Mouse (Mus musculus): ENCODE measurements around the gene Ugt1a1. TPM values are rescaled to one million over a fixed set of nuclear protein-coding genes. Genes with fewer than 3 reads are reported as not detected.

Ugt1a1 gene
- polyA plus RNA-seq, 1 experiment from 2014 or later: not detected

- H3K4me1 ChIP-seq (ENCODE audit: control insufficient read depth, insufficient read depth, low read length): no peaks in the 10 kb centered on the region
- WGBS: 85% methylated on average over 5 of the region's 5 CpGs
Measured at GRCm38 (mm10) chr1:88250023-88250422, 38.3 kb downstream of the Ugt1a1 start.

DNA sequence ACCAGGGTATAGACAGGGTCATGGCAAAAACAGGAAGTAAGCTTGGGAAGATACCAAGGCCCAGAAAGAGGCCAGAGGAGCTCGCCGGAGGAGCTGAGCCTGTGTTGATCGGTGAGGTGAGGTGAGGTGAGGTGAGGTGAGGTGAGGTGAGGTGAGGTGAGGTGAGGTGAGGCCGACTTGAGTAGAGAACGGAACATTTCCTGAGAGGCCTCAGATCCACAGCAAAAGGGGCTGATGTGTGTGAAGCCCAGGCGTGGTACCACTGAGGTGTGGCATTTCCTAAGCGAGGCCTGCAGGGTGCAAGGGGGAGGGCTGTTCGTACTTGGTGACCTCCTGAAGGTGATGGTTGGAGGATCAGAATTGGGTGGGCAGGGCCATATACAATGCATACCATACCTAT, 41.3 kb downstream of the Ugt1a1 start:
- Histone ChIP-seq H3K27me3 (ENCODE audit: control insufficient read depth, insufficient read depth, low read depth, low read length) (no peaks in the 10 kb centered on the region), H3K9ac (ENCODE audit: low read depth, low read length) (no peak overlapping the region), H3K4me1 (ENCODE audit: control insufficient read depth, insufficient read depth, low read length) (no peaks in the 10 kb centered on the region), H3K27ac (ENCODE audit: low read length) (no peak overlapping the region), H3K4me2 (ENCODE audit: low read length) (no peak overlapping the region), H3K36me3 (ENCODE audit: control insufficient read depth, insufficient read depth, low read length) (no peaks in the 10 kb centered on the region), H3K4me3 (ENCODE audit: low read depth, low read length) (no peak overlapping the region), H3K9me3 (replicated peaks; ENCODE audit: control insufficient read depth, low read length, poor library complexity, severe bottlenecking) (peaks cover 80% of the 10 kb centered on the region)
- WGBS: 74% methylated on average over 8 of the region's 8 CpGs
- no peak for ATAC-seq

More at GRCm38 (mm10) chr1:88250023-88250422, 38.3 kb downstream of the Ugt1a1 start:
- H3K9me3 ChIP-seq (replicated peaks; ENCODE audit: control insufficient read depth, low read length, poor library complexity, severe bottlenecking): peaks cover 85% of the 10 kb centered on the region
- ATAC-seq: no peak
- H3K9ac ChIP-seq (ENCODE audit: low read depth, low read length): no peak overlapping the region
- H3K27me3 ChIP-seq (ENCODE audit: control insufficient read depth, insufficient read depth, low read depth, low read length): no peaks in the 10 kb centered on the region
- H3K4me3 ChIP-seq (ENCODE audit: low read depth, low read length): no peak overlapping the region
- no peak overlapping the region for H3K4me2 ChIP-seq (ENCODE audit: low read length)
- no peaks in the 10 kb centered on the region for H3K36me3 ChIP-seq (ENCODE audit: control insufficient read depth, insufficient read depth, low read length)
- H3K27ac ChIP-seq (ENCODE audit: low read length): no peak overlapping the region

DNA sequence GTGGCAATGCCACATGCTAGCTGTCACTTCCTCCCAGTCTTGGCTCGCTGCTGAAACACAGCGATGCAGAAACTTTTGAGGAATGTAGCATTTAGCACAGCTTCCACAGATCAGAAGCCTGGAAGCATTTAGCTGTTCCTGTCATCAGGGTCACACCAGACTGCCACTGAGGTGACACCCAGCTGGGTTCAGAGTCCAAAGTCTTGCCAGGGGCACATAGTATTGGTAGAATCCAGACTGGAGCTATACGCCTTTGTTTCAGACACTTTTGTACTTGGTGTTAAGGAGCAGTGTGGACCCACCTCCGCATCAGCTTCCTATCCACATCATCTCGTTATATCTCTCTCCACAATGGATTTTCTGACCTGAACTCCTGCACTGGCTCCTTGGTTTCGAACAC, 41.8 kb downstream of the Ugt1a1 start:
- Histone ChIP-seq H3K27ac (ENCODE audit: low read length) (no peak overlapping the region), H3K4me1 (ENCODE audit: control insufficient read depth, insufficient read depth, low read length) (no peaks in the 10 kb centered on the region), H3K27me3 (ENCODE audit: control insufficient read depth, insufficient read depth, low read depth, low read length) (no peaks in the 10 kb centered on the region), H3K9ac (ENCODE audit: low read depth, low read length) (no peak overlapping the region), H3K9me3 (replicated peaks; ENCODE audit: control insufficient read depth, low read length, poor library complexity, severe bottlenecking) (peaks cover 76% of the 10 kb centered on the region), H3K36me3 (ENCODE audit: control insufficient read depth, insufficient read depth, low read length) (no peaks in the 10 kb centered on the region), H3K4me3 (ENCODE audit: low read depth, low read length) (no peak overlapping the region), H3K4me2 (ENCODE audit: low read length) (no peak overlapping the region)
- 73% methylated on average over 6 of the region's 6 CpGs for WGBS
- no peak for ATAC-seq

GRCm38 (mm10) chr1:88254793-88255465, 43.2 kb downstream of the Ugt1a1 start:
- H3K4me3 ChIP-seq (ENCODE audit: low read depth, low read length): no peak overlapping the region
- no peaks in the 10 kb centered on the region for H3K4me1 ChIP-seq (ENCODE audit: control insufficient read depth, insufficient read depth, low read length)
- no peak overlapping the region for H3K27ac ChIP-seq (ENCODE audit: low read length)
- H3K9me3 ChIP-seq (replicated peaks; ENCODE audit: control insufficient read depth, low read length, poor library complexity, severe bottlenecking): peaks cover 62% of the 10 kb centered on the region
- no peak overlapping the region for H3K9ac ChIP-seq (ENCODE audit: low read depth, low read length)
- ATAC-seq: no peak
- H3K4me2 ChIP-seq (ENCODE audit: low read length): no peak overlapping the region
- 88% methylated on average over 12 of the region's 12 CpGs for WGBS
- peaks cover 3% of the 10 kb centered on the region for H3K36me3 ChIP-seq (ENCODE audit: control insufficient read depth, insufficient read depth, low read length)
- H3K27me3 ChIP-seq (ENCODE audit: control insufficient read depth, insufficient read depth, low read depth, low read length): no peaks in the 10 kb centered on the region

DNA sequence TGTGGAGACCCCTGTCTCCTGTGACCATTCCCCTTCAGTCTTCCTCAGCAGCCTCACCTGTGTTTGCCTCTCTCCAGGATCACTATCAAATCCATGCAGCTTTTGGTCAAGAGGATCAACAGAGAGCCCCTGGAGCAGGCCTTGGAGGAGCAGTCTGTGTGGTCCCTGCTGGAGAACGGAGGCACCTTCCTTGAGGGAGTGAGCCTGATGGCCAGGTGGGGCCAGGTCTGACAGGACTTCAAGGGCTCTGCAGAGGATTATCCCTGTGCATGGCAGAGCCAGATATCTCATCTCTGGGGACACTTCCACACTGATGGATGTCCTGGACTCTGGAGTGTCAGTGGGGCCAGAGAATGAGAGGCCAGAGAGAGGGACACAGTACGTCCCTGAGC, 43.7 kb downstream of the Ugt1a1 start:
- H3K4me2 ChIP-seq (ENCODE audit: low read length): no peak overlapping the region
- H3K9me3 ChIP-seq (replicated peaks; ENCODE audit: control insufficient read depth, low read length, poor library complexity, severe bottlenecking): peaks cover 57% of the 10 kb centered on the region
- H3K27ac ChIP-seq (ENCODE audit: low read length): no peak overlapping the region
- no peaks in the 10 kb centered on the region for H3K27me3 ChIP-seq (ENCODE audit: control insufficient read depth, insufficient read depth, low read depth, low read length)
- 55% methylated on average over 2 of the region's 2 CpGs for WGBS
- ATAC-seq: no peak
- no peak overlapping the region for H3K9ac ChIP-seq (ENCODE audit: low read depth, low read length)
- H3K36me3 ChIP-seq (ENCODE audit: control insufficient read depth, insufficient read depth, low read length): peaks cover 8% of the 10 kb centered on the region
- no peaks in the 10 kb centered on the region for H3K4me1 ChIP-seq (ENCODE audit: control insufficient read depth, insufficient read depth, low read length)
- H3K4me3 ChIP-seq (ENCODE audit: low read depth, low read length): no peak overlapping the region

DNA sequence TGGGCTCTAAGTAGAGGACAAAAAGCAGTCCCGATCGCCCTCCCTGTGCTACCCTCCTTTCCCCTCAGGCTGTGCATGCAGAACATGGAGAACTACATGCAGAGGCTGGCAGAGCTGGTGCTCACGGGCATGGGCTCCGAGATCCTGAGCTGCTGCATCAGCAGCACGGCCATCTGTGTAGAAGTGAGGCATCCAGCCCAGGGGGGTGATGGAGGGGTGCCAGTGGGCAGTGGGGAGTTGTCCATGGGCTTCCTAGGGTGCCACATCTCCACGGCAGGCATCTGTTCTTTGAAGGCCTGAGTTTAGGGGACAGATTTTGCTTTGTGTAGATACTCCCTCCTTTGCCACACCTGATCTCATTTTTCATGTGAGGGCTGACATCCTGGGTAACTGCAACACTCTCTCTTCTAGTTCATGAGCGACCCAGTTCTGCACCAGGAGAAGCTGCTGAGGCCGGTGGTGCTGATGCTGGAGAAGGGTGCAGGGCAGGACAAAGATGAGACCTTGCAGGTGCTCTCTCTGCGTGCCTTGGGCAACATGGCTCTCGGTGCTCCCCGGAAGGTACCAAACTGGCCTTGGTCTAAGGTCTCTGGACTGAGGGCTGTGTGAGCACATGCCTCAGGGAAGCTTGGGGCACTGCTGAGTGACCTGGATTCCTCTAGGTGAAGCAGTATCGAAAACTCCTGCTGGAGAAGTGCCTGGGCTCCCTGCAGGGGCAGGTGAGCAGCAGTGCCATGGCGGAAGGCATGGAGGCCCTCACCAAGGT, 44.4 kb downstream of the Ugt1a1 start:
- no peaks in the 10 kb centered on the region for H3K4me1 ChIP-seq (ENCODE audit: control insufficient read depth, insufficient read depth, low read length)
- no peak for ATAC-seq
- H3K27ac ChIP-seq (ENCODE audit: low read length): no peak overlapping the region
- no peak overlapping the region for H3K4me3 ChIP-seq (ENCODE audit: low read depth, low read length)
- H3K36me3 ChIP-seq (ENCODE audit: control insufficient read depth, insufficient read depth, low read length): peaks cover 10% of the 10 kb centered on the region
- H3K9ac ChIP-seq (ENCODE audit: low read depth, low read length): no peak overlapping the region
- 82% methylated on average over 13 of the region's 13 CpGs for WGBS
- H3K4me2 ChIP-seq (ENCODE audit: low read length): no peak overlapping the region
- no peaks in the 10 kb centered on the region for H3K27me3 ChIP-seq (ENCODE audit: control insufficient read depth, insufficient read depth, low read depth, low read length)
- peaks cover 50% of the 10 kb centered on the region for H3K9me3 ChIP-seq (replicated peaks; ENCODE audit: control insufficient read depth, low read length, poor library complexity, severe bottlenecking)

DNA sequence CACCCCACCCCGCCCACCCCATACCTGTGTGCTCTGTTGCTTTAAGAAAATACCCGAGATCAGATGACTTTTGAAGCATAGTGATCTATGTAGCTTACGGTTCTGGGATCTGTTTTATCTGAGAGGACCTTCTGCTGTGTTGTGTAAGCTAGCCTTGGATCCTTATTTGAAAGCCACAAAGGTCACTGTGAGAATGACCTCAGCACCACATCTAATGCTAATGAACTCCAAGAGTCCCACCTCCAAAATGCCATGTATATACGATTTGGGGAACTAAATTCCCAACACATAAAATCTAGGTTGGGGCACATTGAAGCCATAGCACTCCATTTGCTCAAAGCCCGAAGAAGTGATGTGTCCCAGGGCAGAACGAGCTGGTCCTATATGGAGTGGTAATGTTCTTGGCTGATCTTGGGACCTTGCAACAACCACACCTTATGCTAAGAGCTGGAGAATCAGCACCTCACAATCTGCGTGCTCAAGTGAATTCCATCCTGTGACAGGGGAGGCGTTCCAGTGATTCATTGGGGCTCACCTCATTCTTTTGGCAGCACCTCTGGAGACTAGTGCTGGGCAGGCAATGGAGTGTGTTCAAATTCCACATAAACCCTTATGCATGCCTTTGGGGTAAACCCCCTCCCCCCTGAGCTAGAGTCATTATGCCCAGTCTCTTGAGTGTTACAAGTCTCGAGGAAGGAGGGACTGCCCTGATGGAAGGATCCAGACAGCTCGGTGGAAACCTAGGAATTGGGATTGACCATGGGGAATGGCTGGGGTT, 45.3 kb downstream of the Ugt1a1 start:
- no peak overlapping the region for H3K27ac ChIP-seq (ENCODE audit: low read length)
- no peak for ATAC-seq
- WGBS: 80% methylated on average over 10 of the region's 10 CpGs
- H3K4me2 ChIP-seq (ENCODE audit: low read length): no peak overlapping the region
- no peaks in the 10 kb centered on the region for H3K4me1 ChIP-seq (ENCODE audit: control insufficient read depth, insufficient read depth, low read length)
- H3K36me3 ChIP-seq (ENCODE audit: control insufficient read depth, insufficient read depth, low read length): peaks cover 17% of the 10 kb centered on the region
- H3K9ac ChIP-seq (ENCODE audit: low read depth, low read length): no peak overlapping the region
- H3K9me3 ChIP-seq (replicated peaks; ENCODE audit: control insufficient read depth, low read length, poor library complexity, severe bottlenecking): peaks cover 44% of the 10 kb centered on the region
- no peaks in the 10 kb centered on the region for H3K27me3 ChIP-seq (ENCODE audit: control insufficient read depth, insufficient read depth, low read depth, low read length)
- no peak overlapping the region for H3K4me3 ChIP-seq (ENCODE audit: low read depth, low read length)

- H3K4me1 ChIP-seq (ENCODE audit: control insufficient read depth, insufficient read depth, low read length): no peaks in the 10 kb centered on the region
- WGBS: 79% methylated on average over 6 of the region's 6 CpGs
- H3K36me3 ChIP-seq (ENCODE audit: control insufficient read depth, insufficient read depth, low read length): peaks cover 23% of the 10 kb centered on the region
- peaks cover 38% of the 10 kb centered on the region for H3K9me3 ChIP-seq (replicated peaks; ENCODE audit: control insufficient read depth, low read length, poor library complexity, severe bottlenecking)
- no peaks in the 10 kb centered on the region for H3K27me3 ChIP-seq (ENCODE audit: control insufficient read depth, insufficient read depth, low read depth, low read length)
- H3K27ac ChIP-seq (ENCODE audit: low read length): no peak overlapping the region
- no peak overlapping the region for H3K4me2 ChIP-seq (ENCODE audit: low read length)
- H3K9ac ChIP-seq (ENCODE audit: low read depth, low read length): no peak overlapping the region
- H3K4me3 ChIP-seq (ENCODE audit: low read depth, low read length): no peak overlapping the region
- ATAC-seq: no peak
Measured at GRCm38 (mm10) chr1:88257681-88258080, 45.9 kb downstream of the Ugt1a1 start.

- peaks cover 34% of the 10 kb centered on the region for H3K9me3 ChIP-seq (replicated peaks; ENCODE audit: control insufficient read depth, low read length, poor library complexity, severe bottlenecking)
- H3K9ac ChIP-seq (ENCODE audit: low read depth, low read length): no peak overlapping the region
- H3K27me3 ChIP-seq (ENCODE audit: control insufficient read depth, insufficient read depth, low read depth, low read length): no peaks in the 10 kb centered on the region
- no peaks in the 10 kb centered on the region for H3K4me1 ChIP-seq (ENCODE audit: control insufficient read depth, insufficient read depth, low read length)
- H3K4me2 ChIP-seq (ENCODE audit: low read length): no peak overlapping the region
- no peak overlapping the region for H3K27ac ChIP-seq (ENCODE audit: low read length)
- 71% methylated on average over 6 of the region's 6 CpGs for WGBS
- H3K4me3 ChIP-seq (ENCODE audit: low read depth, low read length): no peak overlapping the region
- no peak for ATAC-seq
- peaks cover 30% of the 10 kb centered on the region for H3K36me3 ChIP-seq (ENCODE audit: control insufficient read depth, insufficient read depth, low read length)
Measured at GRCm38 (mm10) chr1:88258361-88258760, 46.6 kb downstream of the Ugt1a1 start.

All from midbrain, embryonic 16.5 days (tissue).